Mouse (Mus musculus): ENCODE results near the gene Rbfox3.

Rbfox3 gene

GRCm38 (mm10) chr11:118550773-118551520, 360.4 kb downstream of the Rbfox3 start:
- no peak for DNase-seq (ENCODE audit: low spot score in 2 of 2)

- no peak for DNase-seq (ENCODE audit: low spot score in 2 of 2)
Observed at GRCm38 (mm10) chr11:118548242-118548641, 363.2 kb downstream of the Rbfox3 start.

GRCm38 (mm10) chr11:118546269-118546668, 365.1 kb downstream of the Rbfox3 start:
- no peak for DNase-seq (ENCODE audit: low spot score in 2 of 2)

GRCm38 (mm10) chr11:118545690-118546089, 365.7 kb downstream of the Rbfox3 start:
- DNase-seq (ENCODE audit: low spot score in 2 of 2): no peak

GRCm38 (mm10) chr11:118544564-118544963, 366.8 kb downstream of the Rbfox3 start:
- DNase-seq (ENCODE audit: low spot score in 2 of 2): no peak

GRCm38 (mm10) chr11:118542906-118543305, 368.5 kb downstream of the Rbfox3 start:
- no peak for DNase-seq (ENCODE audit: low spot score in 2 of 2)

- no peak for DNase-seq (ENCODE audit: low spot score in 2 of 2)
Observed at GRCm38 (mm10) chr11:118540411-118541026, 370.9 kb downstream of the Rbfox3 start.

- no peak for DNase-seq (ENCODE audit: low spot score in 2 of 2)
Observed at GRCm38 (mm10) chr11:118538008-118538407, 373.4 kb downstream of the Rbfox3 start.

- DNase-seq (ENCODE audit: low spot score in 2 of 2): no peak
Observed at GRCm38 (mm10) chr11:118534382-118535092, 376.9 kb downstream of the Rbfox3 start.

GRCm38 (mm10) chr11:118530313-118530712, 381.1 kb downstream of the Rbfox3 start:
- DNase-seq (ENCODE audit: low spot score in 2 of 2): no peak

- no peak for DNase-seq (ENCODE audit: low spot score in 2 of 2)
Observed at GRCm38 (mm10) chr11:118528761-118529160, 382.6 kb downstream of the Rbfox3 start.

GRCm38 (mm10) chr11:118525059-118525458, 386.3 kb downstream of the Rbfox3 start:
- no peak for DNase-seq (ENCODE audit: low spot score in 2 of 2)

- DNase-seq (ENCODE audit: low spot score in 2 of 2): peak in 1 of 2 experiments; percentile 24
Observed at GRCm38 (mm10) chr11:118523496-118524145, 387.8 kb downstream of the Rbfox3 start.

GRCm38 (mm10) chr11:118520932-118521331, 390.5 kb downstream of the Rbfox3 start:
- DNase-seq (ENCODE audit: low spot score in 2 of 2): no peak

- DNase-seq (ENCODE audit: low spot score in 2 of 2): no peak
Observed at GRCm38 (mm10) chr11:118520251-118520650, 391.1 kb downstream of the Rbfox3 start.

- DNase-seq (ENCODE audit: low spot score in 2 of 2): no peak
Observed at GRCm38 (mm10) chr11:118518743-118519142, 392.7 kb downstream of the Rbfox3 start.

GRCm38 (mm10) chr11:118517924-118518323, 393.5 kb downstream of the Rbfox3 start:
- no peak for DNase-seq (ENCODE audit: low spot score in 2 of 2)

GRCm38 (mm10) chr11:118512257-118512910, 399.0 kb downstream of the Rbfox3 start:
- DNase-seq (ENCODE audit: low spot score in 2 of 2): no peak

GRCm38 (mm10) chr11:118511851-118512250, 399.5 kb downstream of the Rbfox3 start:
- peak in 1 of 2 experiments; percentile 37 for DNase-seq (ENCODE audit: low spot score in 2 of 2)

GRCm38 (mm10) chr11:118508341-118508740, 403.1 kb downstream of the Rbfox3 start:
- DNase-seq (ENCODE audit: low spot score in 2 of 2): no peak

- DNase-seq (ENCODE audit: low spot score in 2 of 2): peak; percentile 65 to 73
Observed at GRCm38 (mm10) chr11:118507904-118508303, 403.5 kb downstream of the Rbfox3 start.

- no peak for DNase-seq (ENCODE audit: low spot score in 2 of 2)
Observed at GRCm38 (mm10) chr11:118507095-118507494, 404.3 kb downstream of the Rbfox3 start.

Data from frontal cortex, postnatal 25 days (tissue).